Mouse (Mus musculus): Measurements from ENCODE around the gene Dph6. TPM values are rescaled to one million over a fixed set of nuclear protein-coding genes. Genes with fewer than 3 reads are reported as not detected.
"Not testable (repeated sequence)": the region's sequence is repeated elsewhere in the genome, so short reads cannot be mapped to it uniquely, and the experiment has no call there.

The Dph6 gene
- 12.3 and 12.4 TPM in 2 replicates for total RNA-seq (2017)

GRCm38 (mm10) chr2:114654365-114655239 lies at the start of gene Dph6:
Gene Dph6, minus strand, starts transcription at chr2:114654964.
- peak; percentile 84 for ATAC-seq (ENCODE audit: extremely low read depth, insufficient number of reproducible peaks, low FRiP score, poor library complexity, severe bottlenecking)

- ATAC-seq (ENCODE audit: extremely low read depth, insufficient number of reproducible peaks, low FRiP score, poor library complexity, severe bottlenecking): no peak
Measured at GRCm38 (mm10) chr2:114700966-114701685, 46.4 kb upstream of the Dph6 start.

GRCm38 (mm10) chr2:114691607-114692006 lies 36.8 kb upstream of the Dph6 start:
- no peak for ATAC-seq (ENCODE audit: extremely low read depth, insufficient number of reproducible peaks, low FRiP score, poor library complexity, severe bottlenecking)

GRCm38 (mm10) chr2:114687483-114687882 lies 32.7 kb upstream of the Dph6 start:
- ATAC-seq (ENCODE audit: extremely low read depth, insufficient number of reproducible peaks, low FRiP score, poor library complexity, severe bottlenecking): no peak

- no peak for ATAC-seq (ENCODE audit: extremely low read depth, insufficient number of reproducible peaks, low FRiP score, poor library complexity, severe bottlenecking)
Measured at GRCm38 (mm10) chr2:114687081-114687480, 32.3 kb upstream of the Dph6 start.

- peak; percentile 46; the same call in 1 of the 2 replicates for ATAC-seq (ENCODE audit: extremely low read depth, insufficient number of reproducible peaks, low FRiP score, poor library complexity, severe bottlenecking)
Measured at GRCm38 (mm10) chr2:114673831-114674230, 19.1 kb upstream of the Dph6 start.

GRCm38 (mm10) chr2:114670983-114671382 lies 16.2 kb upstream of the Dph6 start:
- no peak for ATAC-seq (ENCODE audit: extremely low read depth, insufficient number of reproducible peaks, low FRiP score, poor library complexity, severe bottlenecking)

GRCm38 (mm10) chr2:114658954-114659353 lies 4.2 kb upstream of the Dph6 start:
- ATAC-seq (ENCODE audit: extremely low read depth, insufficient number of reproducible peaks, low FRiP score, poor library complexity, severe bottlenecking): no peak

GRCm38 (mm10) chr2:114646240-114646639 lies 8.5 kb downstream of the Dph6 start:
- ATAC-seq (ENCODE audit: extremely low read depth, insufficient number of reproducible peaks, low FRiP score, poor library complexity, severe bottlenecking): no peak

GRCm38 (mm10) chr2:114643832-114644231 lies 10.9 kb downstream of the Dph6 start:
- ATAC-seq (ENCODE audit: extremely low read depth, insufficient number of reproducible peaks, low FRiP score, poor library complexity, severe bottlenecking): no peak

- ATAC-seq (ENCODE audit: extremely low read depth, insufficient number of reproducible peaks, low FRiP score, poor library complexity, severe bottlenecking): no peak
Measured at GRCm38 (mm10) chr2:114624683-114625082, 30.1 kb downstream of the Dph6 start.

GRCm38 (mm10) chr2:114622550-114622939 lies 32.2 kb downstream of the Dph6 start:
- no peak for ATAC-seq (ENCODE audit: extremely low read depth, insufficient number of reproducible peaks, low FRiP score, poor library complexity, severe bottlenecking)

GRCm38 (mm10) chr2:114621781-114622549 lies 32.8 kb downstream of the Dph6 start:
- ATAC-seq (ENCODE audit: extremely low read depth, insufficient number of reproducible peaks, low FRiP score, poor library complexity, severe bottlenecking): no peak

GRCm38 (mm10) chr2:114611576-114611975 lies 43.2 kb downstream of the Dph6 start:
- no peak for ATAC-seq (ENCODE audit: extremely low read depth, insufficient number of reproducible peaks, low FRiP score, poor library complexity, severe bottlenecking)

GRCm38 (mm10) chr2:114610110-114610509 lies 44.7 kb downstream of the Dph6 start:
- no peak for ATAC-seq (ENCODE audit: extremely low read depth, insufficient number of reproducible peaks, low FRiP score, poor library complexity, severe bottlenecking)

GRCm38 (mm10) chr2:114605202-114605601 lies 49.6 kb downstream of the Dph6 start:
- not testable (repeated sequence) for ATAC-seq (ENCODE audit: extremely low read depth, insufficient number of reproducible peaks, low FRiP score, poor library complexity, severe bottlenecking)

- peak; percentile 55; the same call in 1 of the 2 replicates for ATAC-seq (ENCODE audit: extremely low read depth, insufficient number of reproducible peaks, low FRiP score, poor library complexity, severe bottlenecking)
Measured at GRCm38 (mm10) chr2:114601174-114601573, 53.6 kb downstream of the Dph6 start.

GRCm38 (mm10) chr2:114599793-114600192 lies 55.0 kb downstream of the Dph6 start:
- no peak for ATAC-seq (ENCODE audit: extremely low read depth, insufficient number of reproducible peaks, low FRiP score, poor library complexity, severe bottlenecking)

- no peak for ATAC-seq (ENCODE audit: extremely low read depth, insufficient number of reproducible peaks, low FRiP score, poor library complexity, severe bottlenecking)
Measured at GRCm38 (mm10) chr2:114593393-114593792, 61.4 kb downstream of the Dph6 start.

All from neutrophil, adult 5-6 weeks (primary cell).